Mouse (Mus musculus): ENCODE measurements around the gene Nos2. TPM values are rescaled to one million over a fixed set of nuclear protein-coding genes. Genes with fewer than 3 reads are reported as not detected.

The Nos2 gene
- not detected for polyA plus RNA-seq (2017; shearing (Covaris generic))

DNA sequence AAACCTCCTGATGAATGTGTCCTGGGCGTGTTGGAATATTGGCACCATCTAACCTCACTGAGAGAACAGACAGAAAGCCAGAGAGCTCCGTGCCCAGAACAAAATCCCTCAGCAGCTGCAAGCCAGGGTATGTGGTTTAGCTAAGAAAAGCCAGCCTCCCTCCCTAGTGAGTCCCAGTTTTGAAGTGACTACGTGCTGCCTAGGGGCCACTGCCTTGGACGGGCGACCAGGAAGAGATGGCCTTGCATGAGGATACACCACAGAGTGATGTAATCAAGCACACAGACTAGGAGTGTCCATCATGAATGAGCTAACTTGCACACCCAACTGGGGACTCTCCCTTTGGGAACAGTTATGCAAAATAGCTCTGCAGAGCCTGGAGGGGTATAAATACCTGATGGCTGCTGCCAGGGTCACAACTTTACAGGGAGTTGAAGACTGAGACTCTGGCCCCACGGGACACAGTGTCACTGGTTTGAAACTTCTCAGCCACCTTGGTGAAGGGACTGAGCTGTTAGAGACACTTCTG lies at the start of gene Nos2:
Nos2 (plus strand) TSS at position 377 of the 529 bp plus-strand sequence.

GRCm38 (mm10) chr11:78984483-78985177 lies 64.0 kb downstream of the Nos2 start, which contains the start of gene Lgals9:
TSS of gene Lgals9 (minus strand) at chr11:78984946.

Other genes starting within 250 kb of the Nos2 start
- gene Nlk, start 223.4 kb upstream of the Nos2 start, polyA plus RNA-seq (2017; shearing (Covaris generic)): 16.5 TPM
- gene Ccnq, start 169.1 kb upstream of the Nos2 start, polyA plus RNA-seq (2017; shearing (Covaris generic)): 27.4 TPM
- 12.2 TPM for gene Lyrm9, start 94.2 kb upstream of the Nos2 start, polyA plus RNA-seq (2017; shearing (Covaris generic))
- gene Lgals9, start 64.2 kb downstream of the Nos2 start, polyA plus RNA-seq (2017; shearing (Covaris generic)): 177 TPM
- gene Ksr1, start 225.6 kb downstream of the Nos2 start, polyA plus RNA-seq (2017; shearing (Covaris generic)): 3.8 TPM